Mouse (Mus musculus) natural killer cell, adult 2 months (primary cell): Measurements from ENCODE around the gene Sh3d19.

Source experiments
- DNase-seq, 2 experiments: peaks; one replicate each; pipeline ENCODE4 v3.0.0; 2022; ENCODE audit warnings: low spot score in 2 of 2

The Sh3d19 gene

DNA sequence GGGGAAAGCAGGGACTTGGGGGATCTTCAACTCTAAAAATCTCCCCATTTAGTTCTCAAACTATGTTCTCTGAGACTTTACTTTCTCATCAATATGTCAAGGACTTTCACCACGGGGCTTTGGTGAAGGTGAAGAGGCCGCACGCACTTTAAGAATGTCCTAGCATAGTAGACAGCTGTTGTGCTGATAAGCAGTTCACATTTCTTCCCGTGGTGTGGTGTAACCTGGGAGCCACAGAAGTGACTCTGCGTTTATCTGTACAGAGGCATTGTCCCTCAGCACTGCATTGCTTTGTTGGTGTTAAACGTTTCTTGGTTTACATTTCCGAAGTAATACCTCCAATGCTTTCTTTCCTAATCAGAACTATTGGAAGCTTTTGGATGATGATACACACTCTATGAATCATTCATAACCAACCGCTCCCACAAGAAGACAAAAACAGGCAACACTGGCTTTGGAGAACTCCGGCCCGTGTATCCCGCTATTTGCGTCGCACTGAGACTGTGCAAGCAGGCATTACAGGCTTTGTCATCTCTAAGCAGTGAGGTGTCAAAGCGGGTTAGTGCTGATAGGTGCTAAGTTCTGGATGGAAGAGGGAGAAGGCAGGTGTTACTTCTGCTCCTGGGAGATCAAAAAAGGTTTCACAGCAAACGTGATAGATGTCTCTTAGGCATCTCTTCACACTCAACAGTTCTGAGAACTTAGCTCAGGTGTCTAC lies 57.9 kb downstream of the Sh3d19 start:
- no peak for DNase-seq

DNA sequence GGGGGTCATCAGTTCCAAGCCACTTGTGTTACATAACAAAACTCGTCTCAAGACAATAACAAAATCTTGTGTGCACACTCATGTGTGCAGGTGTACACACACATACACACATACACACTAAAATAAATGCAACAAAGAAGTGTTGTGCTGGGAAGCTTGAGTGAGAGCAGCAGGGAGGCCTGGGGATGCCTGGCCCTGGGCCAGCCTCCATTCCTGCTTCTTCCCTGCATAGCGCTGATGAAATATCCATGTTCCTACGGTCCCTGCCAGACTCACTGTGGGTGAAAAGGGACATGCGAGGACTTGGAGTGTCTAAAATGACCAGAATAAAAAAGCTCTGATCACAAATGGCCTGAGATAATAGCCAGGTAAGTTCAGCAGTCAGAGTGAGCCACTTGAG lies 59.7 kb downstream of the Sh3d19 start:
- no peak for DNase-seq

DNA sequence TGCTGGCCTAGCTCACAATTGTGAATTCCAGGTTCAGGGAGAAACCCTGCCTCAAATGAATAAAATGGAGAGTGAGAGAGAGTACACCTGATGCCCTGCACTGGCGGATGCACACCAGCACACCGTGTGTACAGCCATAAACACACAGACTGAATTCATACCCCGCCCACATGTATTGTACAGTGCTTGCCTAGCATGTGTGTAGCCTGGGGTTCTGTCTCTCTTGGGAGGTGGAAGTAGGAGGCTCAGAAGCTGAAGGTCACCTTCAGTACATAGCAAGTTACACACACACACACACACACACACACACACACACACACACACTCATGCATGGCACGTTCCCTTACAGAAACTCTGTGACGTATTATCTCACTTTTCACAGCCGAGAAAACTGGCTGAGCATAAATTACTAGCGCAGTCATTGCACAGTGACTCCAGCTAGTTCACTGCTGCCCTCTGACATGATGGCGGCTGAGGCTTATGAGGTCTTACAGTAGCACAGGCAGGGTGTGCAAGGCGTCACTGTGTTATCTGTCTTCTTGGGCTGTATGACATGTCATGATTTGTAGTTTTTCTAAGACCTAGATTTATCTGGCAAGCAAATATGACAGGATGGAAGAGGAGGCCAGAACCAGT lies 62.7 kb downstream of the Sh3d19 start:
- no peak for DNase-seq

DNA sequence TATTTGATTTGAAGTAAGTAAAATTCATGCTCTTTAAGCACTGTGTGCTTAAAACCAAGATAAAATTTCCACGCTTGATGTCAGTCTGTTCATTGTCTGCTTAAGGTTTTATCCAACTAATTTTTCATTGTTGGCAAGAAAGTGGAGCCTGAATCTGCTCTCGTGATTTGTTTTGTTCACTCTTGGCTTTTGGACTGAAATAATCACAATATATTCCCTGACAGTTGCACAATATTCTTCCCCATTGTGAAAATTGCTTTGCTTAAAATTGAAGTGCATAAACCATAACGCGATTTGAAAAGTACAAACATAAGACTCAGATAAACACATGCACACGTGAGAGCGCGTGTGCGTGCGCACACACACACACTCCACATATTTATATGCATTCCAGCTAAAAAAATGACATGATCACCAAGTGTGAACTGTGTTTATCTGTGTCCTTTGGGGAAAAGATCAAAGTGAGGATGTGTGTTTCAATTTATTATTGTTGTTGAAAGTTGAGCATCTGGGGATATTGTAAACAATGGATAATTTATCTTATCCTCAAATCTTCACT lies 67.1 kb downstream of the Sh3d19 start:
- DNase-seq: no peak

DNA sequence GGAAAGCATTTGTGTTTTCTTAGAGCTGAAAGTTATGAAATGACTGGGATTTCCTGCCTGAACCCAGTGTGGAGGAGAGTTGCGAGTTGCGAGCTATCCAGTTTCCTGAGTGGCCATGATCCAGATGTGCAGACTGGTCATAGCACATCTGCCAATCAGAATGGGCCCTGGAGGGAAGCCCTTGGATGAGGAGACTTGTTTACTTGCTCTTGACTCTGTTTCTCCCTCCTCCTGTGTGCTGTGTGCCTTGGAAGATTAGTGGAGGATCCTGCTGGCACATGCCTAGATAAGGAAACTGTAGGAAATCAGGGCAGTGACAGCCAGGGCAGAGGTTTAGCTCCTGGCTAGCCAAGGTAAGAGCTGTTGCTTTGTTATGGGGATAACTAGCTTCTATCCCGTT lies 67.7 kb downstream of the Sh3d19 start:
- DNase-seq: no peak

DNA sequence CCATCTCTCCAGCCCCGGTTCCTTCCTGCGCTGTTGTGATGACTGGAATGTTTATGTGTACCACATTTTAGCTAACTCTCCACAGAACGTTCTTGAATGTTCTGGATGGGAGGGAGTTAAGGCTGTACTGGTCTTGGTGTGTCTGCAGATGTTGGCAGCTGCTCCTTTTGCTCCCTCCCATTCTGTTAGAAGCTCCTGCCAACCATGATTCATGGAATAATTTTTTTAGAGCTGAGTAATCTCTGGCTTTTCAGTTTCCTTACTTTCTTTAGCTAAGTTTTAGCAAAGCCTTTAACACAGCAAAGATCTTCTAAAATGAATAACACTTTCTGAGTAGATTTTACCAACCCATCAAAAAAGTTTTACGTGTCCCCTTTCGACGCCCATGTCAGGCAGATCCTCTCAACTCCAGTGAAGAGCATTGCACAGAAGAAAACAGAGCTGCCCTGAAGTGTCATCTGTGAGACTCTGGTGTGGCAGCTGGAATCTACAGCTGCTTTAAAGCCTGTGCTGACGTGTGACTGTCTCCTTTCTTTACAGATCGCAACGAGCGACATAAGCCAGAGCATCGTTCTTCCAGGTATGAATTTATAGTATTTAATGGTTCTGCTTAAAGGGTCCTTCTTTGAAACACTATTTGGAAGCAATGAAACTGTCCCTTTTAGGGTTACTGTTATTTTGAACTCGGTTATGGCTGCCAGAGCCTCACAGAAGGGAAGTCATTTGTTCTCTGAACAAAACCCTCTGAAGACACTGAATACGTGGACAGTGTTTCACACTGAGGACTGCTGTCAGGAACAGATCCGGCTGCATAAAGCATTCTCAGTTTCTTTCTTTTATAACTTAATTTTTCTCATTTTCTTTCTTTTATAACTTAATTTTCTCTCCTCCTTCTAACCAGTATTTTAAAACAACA lies 69.6 kb downstream of the Sh3d19 start:
- no peak for DNase-seq

DNA sequence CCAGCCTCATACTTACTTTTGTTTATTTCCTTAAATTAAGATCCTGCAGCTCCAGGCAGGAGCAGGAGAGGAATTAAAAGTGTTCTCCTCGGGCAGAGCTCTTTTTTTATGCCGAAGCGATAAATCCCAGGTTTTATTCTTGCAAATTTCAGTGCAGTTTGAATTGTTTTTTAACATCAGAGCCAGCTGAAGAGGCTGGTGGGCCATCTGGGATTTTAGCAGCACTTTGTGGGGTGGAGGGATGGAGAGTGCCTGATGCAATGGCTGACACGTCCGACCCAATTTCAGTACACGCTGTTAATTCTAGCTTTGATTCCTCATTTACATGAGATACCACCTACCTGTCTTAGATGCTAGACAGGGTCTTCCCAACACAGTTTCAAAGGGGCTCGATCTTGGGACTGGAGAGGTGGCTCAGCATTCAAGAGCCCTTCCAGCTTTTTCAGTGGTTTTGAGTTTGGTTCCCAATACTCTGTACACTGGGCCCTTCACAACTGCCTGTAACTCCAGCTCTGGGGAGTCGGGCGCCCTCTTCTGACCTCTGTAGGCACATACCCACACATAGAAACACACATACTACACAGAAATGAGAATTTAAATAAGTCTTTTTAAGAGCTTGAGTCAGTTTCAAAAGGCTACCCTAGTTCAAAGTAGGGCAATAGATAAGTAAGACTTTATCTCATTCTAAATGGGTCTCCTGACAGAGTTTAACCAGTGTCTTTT lies 76.9 kb downstream of the Sh3d19 start:
- DNase-seq: no peak

DNA sequence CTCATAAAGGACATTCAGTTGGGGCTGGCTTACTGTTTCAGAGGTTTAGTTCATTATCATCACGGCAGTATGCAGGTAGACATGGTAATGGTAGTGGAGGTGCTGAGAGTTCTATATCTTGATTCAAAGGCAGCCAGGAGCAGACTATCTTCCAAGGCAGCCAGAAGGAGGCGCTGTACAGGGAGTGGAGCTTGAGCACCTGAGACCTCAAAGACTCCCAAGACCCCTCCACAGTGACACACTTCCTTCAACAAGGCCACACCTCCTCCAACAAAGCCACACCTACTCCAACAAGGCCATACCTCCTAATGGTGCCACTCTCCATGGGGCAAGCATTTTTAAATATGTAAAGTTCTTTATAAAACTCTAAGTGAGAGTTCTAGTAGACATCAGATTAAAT lies 78.1 kb downstream of the Sh3d19 start:
- no peak for DNase-seq

DNA sequence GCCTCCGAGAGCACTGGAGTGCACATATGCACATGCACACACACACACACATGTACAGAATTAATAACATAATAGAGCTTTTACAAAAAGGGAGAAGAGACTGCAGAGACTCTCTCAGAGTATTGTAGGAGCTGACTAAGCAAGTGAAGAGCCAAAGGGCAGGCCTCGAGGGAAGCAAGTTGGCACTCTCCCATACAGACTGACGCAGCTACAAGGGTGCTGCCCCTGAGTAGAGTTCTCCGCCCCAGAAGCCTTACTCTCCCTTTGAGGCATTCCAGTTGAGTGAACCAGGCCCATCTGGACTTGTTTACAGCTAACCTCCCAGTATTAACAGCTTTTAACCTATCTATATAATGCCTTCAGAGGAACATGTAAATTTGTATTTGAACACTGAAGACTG lies 85.8 kb downstream of the Sh3d19 start:
- no peak for DNase-seq

DNA sequence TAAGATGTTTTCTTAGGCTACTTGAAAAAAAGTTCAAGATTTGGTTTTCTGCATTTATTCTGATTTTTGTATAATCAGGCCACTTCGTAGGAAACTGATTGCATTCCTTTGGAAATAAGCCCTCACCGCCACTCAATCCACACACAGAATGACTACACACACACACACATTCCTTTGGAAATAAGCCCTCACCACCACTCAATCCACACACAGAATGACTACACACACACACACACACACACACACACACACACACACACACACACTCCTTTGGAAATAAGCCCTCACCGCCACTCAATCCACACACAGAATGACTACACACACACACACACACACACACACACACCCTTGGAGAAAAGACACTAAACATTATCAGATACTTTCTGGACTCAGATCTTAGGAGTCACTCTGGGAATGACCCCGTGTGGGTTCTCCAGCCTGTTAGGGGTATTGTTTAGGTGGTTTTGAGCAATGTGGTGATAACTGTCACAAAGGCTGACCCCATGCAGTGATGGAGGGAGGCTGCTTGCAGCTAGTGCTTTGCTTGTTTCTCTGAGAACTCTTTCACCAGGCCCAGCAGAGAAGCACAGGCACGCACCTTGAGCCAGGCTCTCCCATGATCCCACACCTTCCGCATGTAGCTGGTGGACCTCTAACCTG lies 86.7 kb downstream of the Sh3d19 start:
- DNase-seq: no peak

DNA sequence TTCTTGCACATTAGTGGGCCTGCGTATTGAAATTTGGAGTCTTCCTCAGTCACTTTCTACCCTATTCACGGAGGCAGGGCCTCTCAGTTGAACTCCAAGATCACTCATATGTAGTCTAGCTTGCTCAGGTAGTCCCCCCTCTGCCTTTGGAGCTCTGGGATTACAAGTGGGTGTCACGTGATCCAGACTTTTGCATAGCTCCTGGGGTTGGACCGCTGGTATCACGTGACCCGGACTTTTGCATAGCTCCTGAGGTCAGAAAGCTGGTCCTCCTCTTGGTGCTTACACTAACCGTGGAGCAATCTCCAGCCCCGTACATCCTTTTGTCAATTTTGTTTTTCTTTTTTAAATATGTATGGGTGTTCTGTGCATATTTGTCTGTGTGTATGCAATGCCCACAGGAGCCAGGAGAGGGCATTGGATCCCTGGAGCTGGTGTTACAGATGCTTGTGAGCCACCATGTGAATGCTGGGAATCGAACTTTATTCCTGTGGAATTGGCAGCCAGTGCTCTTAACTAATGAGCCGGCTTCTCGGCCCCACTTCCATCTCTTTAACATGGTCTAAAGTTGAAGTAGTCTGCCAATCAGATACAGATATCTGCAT lies 98.8 kb downstream of the Sh3d19 start:
- no peak for DNase-seq

DNA sequence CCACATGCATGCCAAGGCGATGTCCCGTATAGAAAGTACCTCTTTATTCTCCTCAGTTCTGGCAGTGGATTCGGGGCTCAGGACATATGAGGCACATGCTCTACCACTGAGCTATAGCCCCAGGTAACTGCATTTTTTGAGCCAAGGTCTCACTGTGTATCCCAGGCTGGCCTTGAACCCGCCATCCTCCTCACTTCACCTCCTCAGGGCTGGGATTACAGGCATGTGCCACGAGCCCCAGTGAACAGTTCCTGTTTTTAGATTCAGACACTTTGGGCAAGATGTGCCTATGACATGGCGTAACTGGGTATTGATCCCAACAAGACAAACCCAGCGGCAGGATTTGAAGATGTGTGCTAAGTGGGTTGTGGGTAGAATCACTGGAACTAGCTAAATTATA lies 99.9 kb downstream of the Sh3d19 start:
- no peak for DNase-seq

DNA sequence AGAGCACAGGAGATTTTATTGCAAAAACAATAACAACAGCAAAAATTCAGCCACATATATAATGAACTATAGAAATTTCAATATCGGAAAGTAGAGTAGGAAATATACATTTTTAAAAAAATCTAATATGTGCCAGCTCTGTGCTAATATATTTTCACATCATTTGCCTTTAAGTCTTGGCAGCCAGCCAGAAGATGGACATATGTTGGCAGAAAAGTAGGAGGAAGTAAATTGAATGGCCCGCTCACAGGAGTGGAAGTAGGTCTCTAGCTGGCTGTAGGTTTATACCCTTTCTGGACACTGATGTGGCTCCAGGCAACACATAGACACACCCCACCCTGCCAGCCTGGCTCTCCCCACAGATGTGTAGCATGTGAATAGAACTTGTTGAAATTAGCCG lies 101.2 kb downstream of the Sh3d19 start:
- no peak for DNase-seq

DNA sequence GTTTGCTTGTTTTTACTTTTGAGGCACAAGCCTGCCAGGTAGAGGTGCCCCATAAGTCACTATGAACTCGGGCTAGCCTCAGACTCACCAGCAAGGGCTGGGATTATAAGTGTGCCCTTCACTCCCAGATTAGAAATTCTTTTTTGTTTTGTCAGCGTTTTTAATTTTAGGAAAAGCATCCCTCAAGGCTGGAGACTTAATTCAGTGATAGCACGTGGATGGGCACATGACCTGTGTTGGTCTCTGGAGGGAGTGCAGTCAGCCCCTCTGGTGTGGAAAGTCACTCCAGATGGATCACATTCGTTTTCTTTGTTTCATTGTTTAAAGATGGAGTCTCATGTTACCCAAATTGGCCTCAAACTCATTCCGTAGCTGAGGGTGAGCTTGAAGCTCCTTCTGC lies 102.0 kb downstream of the Sh3d19 start:
- no peak for DNase-seq

DNA sequence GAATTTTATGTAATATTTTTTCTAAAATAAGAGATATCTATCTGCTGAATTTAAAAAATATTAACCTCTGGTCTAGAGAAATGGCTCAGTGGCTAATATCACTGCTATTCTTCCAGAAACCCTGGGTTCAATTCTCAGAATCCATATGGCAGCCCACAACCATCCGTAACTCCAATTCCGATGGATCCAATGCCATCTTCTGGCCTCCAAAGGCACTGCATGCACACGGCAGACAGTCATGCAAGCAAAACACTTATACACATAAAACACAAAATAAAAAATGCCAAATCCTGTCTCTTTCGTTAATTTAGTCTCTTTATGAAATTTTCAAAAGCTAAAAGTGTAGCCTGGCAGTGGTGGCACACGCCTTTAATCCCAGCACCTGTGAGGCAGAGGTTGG lies 104.7 kb downstream of the Sh3d19 start:
- DNase-seq: no peak

DNA sequence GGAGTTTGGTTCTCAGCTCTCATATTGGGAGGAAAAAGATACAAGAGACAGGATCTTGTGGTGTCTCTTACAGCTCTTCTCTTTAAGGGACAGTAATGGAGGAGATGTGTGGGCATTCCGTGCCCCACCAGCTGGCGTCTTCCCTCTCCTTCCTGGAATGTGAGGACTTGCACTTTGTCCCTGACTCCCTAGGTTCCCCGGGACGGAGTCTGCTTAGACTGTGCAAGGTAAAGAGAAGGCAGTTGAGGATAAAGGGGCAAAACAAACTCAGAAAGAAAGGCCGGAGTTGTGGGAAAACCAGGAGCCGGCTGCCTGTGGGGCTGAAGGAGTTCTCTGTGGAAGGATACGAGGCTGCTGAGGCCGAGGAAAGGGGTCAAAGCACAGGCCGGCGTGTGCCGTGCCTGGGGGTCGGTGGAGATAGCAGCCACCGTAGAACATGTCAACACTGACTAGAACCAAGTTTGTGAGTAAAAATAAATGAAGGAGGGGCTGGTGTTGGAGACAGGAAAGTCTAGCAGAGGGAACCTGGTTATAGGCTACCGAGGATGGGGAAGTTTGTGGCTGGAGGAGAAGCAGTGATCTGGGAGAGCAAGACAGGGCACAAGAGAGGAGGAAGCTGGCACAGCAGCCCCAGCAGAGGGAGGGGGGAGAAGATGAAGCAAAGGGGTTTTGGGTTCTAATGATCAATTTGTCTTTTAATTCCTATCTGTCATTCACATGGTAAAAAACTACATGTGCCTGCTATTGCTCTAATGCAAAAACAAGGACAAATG lies 105.8 kb downstream of the Sh3d19 start:
- no peak for DNase-seq

DNA sequence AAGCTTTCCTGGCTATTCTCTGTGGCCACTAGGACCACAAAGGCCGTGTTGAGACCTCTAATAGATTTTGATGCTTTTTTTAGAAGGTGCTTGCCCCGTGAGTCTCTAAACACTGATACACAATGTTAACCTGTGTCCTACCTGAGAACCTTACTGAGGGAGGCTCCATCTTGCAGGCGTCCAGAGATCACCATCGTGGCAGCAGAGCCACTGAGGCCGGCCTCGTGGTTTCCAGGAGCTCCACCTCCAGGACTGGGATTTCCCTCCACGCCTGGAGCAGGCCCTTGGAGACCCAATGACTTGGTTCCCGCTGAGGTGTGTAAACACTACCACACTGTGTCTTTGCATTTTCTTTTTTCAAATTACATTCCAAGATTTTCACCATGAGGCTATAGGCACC lies 112.1 kb downstream of the Sh3d19 start:
- no peak for DNase-seq

DNA sequence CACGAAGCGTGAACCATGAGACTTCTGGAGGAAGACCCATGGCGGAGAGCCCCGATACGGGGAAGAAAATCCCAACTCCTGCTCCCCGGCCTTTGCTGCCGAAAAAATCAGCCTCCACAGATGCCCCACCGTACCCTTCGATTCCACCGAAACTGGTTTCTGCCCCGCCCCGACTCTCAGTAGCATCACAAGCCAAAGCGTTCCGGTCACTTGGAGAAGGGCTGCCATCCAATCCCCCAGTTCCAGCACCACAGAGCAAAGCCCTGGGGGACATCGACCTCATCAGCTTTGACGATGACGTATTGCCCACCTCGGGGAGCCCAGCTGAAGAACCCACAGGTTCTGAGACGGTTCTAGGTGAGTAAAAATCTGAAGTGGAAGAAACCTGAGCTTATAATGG lies 114.1 kb downstream of the Sh3d19 start:
- DNase-seq: no peak

DNA sequence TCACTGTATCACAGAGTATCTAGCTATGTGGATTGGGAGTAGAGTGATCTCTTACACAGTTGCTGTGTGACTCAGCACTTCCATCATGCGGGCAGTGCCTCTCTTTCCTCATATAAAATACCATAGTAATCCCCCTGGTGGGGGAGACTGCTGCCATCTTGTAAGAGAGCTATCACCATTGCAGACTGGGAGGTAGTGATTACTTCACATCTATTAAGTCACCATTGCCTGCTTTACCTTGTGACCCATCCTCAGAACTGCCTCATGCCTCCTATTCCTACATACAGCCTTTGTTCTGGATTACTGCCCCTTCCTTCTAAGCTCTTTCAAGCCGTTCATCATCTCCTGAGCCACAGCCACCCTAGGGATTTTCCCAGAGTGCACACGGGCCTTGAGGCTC lies 117.0 kb downstream of the Sh3d19 start:
- no peak for DNase-seq

DNA sequence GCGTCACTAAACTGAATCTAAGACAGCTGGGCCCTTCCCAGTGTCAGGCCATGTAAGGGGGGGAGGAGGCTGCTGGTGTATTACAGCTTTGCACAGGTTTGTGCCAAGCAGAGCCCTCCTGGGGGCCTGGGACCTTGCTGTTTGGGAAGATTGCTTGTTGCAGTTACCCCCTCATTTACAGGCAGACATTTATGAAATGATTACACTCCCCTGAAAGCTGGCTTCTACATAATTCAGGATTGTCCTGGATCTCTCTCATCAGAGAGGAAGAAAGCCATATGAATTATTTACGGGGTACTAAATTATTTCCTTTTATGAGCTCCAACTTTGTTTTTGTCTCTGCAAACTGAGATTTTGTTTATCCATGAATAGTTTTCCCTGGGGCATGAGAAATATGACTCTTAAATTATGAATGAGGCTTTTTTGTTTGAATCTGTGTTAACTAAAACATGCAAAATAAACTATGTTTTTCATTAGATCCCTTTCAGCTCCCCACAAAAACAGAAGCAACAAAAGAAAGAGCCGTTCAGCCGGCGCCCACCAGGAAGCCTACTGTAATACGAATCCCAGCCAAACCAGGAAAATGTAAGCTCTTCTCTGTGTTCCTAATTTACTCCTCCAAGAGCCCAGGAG lies 122.4 kb downstream of the Sh3d19 start:
- no peak for DNase-seq
